Comparison of ENCODE assay signal across 15 mouse cellular contexts in the genomic region with DNA sequence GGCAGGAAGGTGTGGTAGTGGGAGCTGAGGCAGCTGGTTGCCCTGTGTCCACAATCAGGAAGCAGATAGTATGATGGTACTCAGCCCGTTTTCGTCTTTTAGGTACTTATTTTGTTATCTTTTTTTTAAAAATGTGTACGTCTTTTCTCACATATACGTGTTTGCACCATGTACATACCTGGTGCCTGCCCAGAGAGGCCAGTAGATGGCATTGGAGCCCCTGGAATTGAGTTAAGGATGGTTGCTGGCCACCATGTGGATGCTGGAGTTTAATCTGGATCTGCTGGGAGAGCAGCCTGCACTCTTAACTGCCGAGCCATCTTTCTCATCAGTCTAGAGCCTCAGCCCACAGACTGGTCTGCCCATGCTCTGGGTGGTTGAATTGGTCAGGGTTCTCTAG. TPM values are rescaled to one million over a fixed set of nuclear protein-coding genes. Genes with fewer than 3 reads are reported as not detected.
DNase-seq lines count a peak whose midpoint lies in the region; ATAC-seq and TF ChIP-seq lines count a peak whose summit lies in the region.
"Had no signal": no experiment of that assay in that cellular context is flagged by ENCODE, and none has a peak within 500 bp of the region (broad histone marks: within the 10 kb centered on the region; RNA-seq: fewer than 3 reads in every experiment).

No protein-coding gene starts in this region.

- ATAC-seq in intestine, postnatal 0 days, result no peak
- ATAC-seq in intestine, embryonic 15.5 days, result no peak
- ATAC-seq: forebrain, embryonic 14.5 days; inflammation-experienced regulatory T-cells, adult 6 months; Patski had no signal

- H3K36me3 ChIP-seq in intestine, postnatal 0 days (ENCODE audit: control insufficient read depth, insufficient read depth), result no peaks in the 10 kb centered on the region
- no peaks in the 10 kb centered on the region for H3K36me3 ChIP-seq in intestine, embryonic 15.5 days
- H3K36me3 ChIP-seq in ES-Bruce4 (ENCODE audit: control insufficient read depth, insufficient read depth, low read length, poor library complexity, severe bottlenecking), result no peaks in the 10 kb centered on the region
- H3K36me3 ChIP-seq: midbrain, embryonic 10.5 days; neural tube, embryonic 13.5 days had no signal

- H3K4me3 ChIP-seq in intestine, postnatal 0 days (ENCODE audit: low read depth, low read length), result no peak overlapping the region
- no peak overlapping the region for H3K4me3 ChIP-seq in intestine, embryonic 15.5 days (replicated peaks)
- no peak overlapping the region for H3K4me3 ChIP-seq in lung, adult 2 months (replicated peaks; ENCODE audit: extremely low read depth, low read depth, low read length)
- H3K4me3 ChIP-seq in ES-Bruce4 (ENCODE audit: low read depth, low read length), result no peak overlapping the region
- H3K4me3 ChIP-seq: midbrain, embryonic 10.5 days; neural tube, embryonic 13.5 days had no signal

- H3K27me3 ChIP-seq in intestine, postnatal 0 days (replicated peaks; ENCODE audit: control insufficient read depth, insufficient read depth, low read length), result 0 out of 2 replicates have a peak, but pooled peaks cover 3% of the 10 kb centered on the region
- H3K27me3 ChIP-seq in intestine, embryonic 15.5 days (replicated peaks), result no peaks in the 10 kb centered on the region; the same call in 1 of the 2 replicates
- H3K27me3 ChIP-seq in ES-Bruce4 (ENCODE audit: control insufficient read depth, insufficient read depth, low read length, poor library complexity, severe bottlenecking), result no peaks in the 10 kb centered on the region
- H3K27me3 ChIP-seq: neural tube, embryonic 13.5 days; Patski had no signal

- no peak overlapping the region for H3K9ac ChIP-seq in intestine, postnatal 0 days (ENCODE audit: low read depth, low read length)
- no peak overlapping the region for H3K9ac ChIP-seq in intestine, embryonic 15.5 days
- H3K9ac ChIP-seq in ES-Bruce4 (ENCODE audit: low read depth, poor library complexity, severe bottlenecking), result no peak overlapping the region
- H3K9ac ChIP-seq: neural tube, embryonic 13.5 days had no signal

- H3K9me3 ChIP-seq in intestine, postnatal 0 days (ENCODE audit: control insufficient read depth), result no peaks in the 10 kb centered on the region
- no peaks in the 10 kb centered on the region for H3K9me3 ChIP-seq in intestine, embryonic 15.5 days
- no peaks in the 10 kb centered on the region for H3K9me3 ChIP-seq in ES-Bruce4 (replicated peaks; ENCODE audit: control insufficient read depth, insufficient read depth, low read length, poor library complexity, severe bottlenecking)
- H3K9me3 ChIP-seq: midbrain, embryonic 10.5 days; neural tube, embryonic 13.5 days had no signal

- H3K4me2 ChIP-seq in intestine, postnatal 0 days (replicated peaks; ENCODE audit: low read depth), result no peak overlapping the region
- H3K4me2 ChIP-seq in intestine, embryonic 15.5 days (replicated peaks), result no peak overlapping the region
- H3K4me2 ChIP-seq: neural tube, embryonic 13.5 days had no signal

- DNase-seq in lung, adult 2 months, result no peak
- no peak for DNase-seq in lung, adult 18-20 months
- no peak for DNase-seq in brain, embryonic 14.5 days (ENCODE audit: low read depth)
- no peak for DNase-seq in ovary, postnatal 10 days (ENCODE audit: low spot score)
- DNase-seq: cerebellum, adult 9-11 months; thymus, postnatal 25 days had no signal

- TF ChIP-seq CTCF in intestine, postnatal 0 days (IDR thresholded peaks at IDR 0.05; ENCODE audit: low read depth), result peak; percentile 44
- TF ChIP-seq CTCF in lung, adult 2 months (IDR thresholded peaks at IDR 0.05; ENCODE audit: insufficient read depth, low read length), result peak; percentile 16; the same call in 1 of the 2 replicates
- peak; percentile 41 for TF ChIP-seq CTCF in ES-Bruce4 (IDR thresholded peaks at IDR 0.05; ENCODE audit: low read depth, low read length)
- peak; percentile 4; the same call in 1 of the 2 replicates for TF ChIP-seq CTCF in brain, embryonic 14.5 days (IDR thresholded peaks at IDR 0.05; ENCODE audit: borderline replicate concordance, extremely low read depth, insufficient read depth, insufficient read length)

- no peaks in the 10 kb centered on the region for H3K4me1 ChIP-seq in intestine, postnatal 0 days (replicated peaks; ENCODE audit: control insufficient read depth, insufficient read depth, low read length)
- 0 out of 2 replicates have a peak, but pooled peaks cover 2% of the 10 kb centered on the region for H3K4me1 ChIP-seq in intestine, embryonic 15.5 days (replicated peaks)
- 0 out of 2 replicates have a peak, but pooled peaks cover 2% of the 10 kb centered on the region for H3K4me1 ChIP-seq in lung, adult 2 months (ENCODE audit: control insufficient read depth, insufficient read depth, low read length)
- no peaks in the 10 kb centered on the region for H3K4me1 ChIP-seq in ES-Bruce4 (ENCODE audit: control insufficient read depth, insufficient read depth, low read length)

- no peak for TF ChIP-seq EP300 in ES-Bruce4 (IDR thresholded peaks at IDR 0.05; ENCODE audit: insufficient read depth, low read depth, low read length)

- WGBS in intestine, postnatal 0 days, result 74% methylated on average over 5 of the region's 5 CpGs
- 79% methylated on average over 5 of the region's 5 CpGs for WGBS in intestine, embryonic 15.5 days
- WGBS in lung, adult 2 months, result 64% methylated on average over 5 of the region's 5 CpGs

- no peak overlapping the region for H3K27ac ChIP-seq in intestine, postnatal 0 days (ENCODE audit: low read depth, low read length)
- no peak overlapping the region for H3K27ac ChIP-seq in intestine, embryonic 15.5 days
- H3K27ac ChIP-seq in ES-Bruce4 (ENCODE audit: insufficient read depth, low read length), result no peak overlapping the region
- H3K27ac ChIP-seq: midbrain, embryonic 10.5 days; neural tube, embryonic 13.5 days had no signal

- no peak for TF ChIP-seq POLR2A in lung, adult 2 months (IDR thresholded peaks at IDR 0.05; ENCODE audit: borderline replicate concordance, extremely low read depth, low read depth, low read length)
- no peak for TF ChIP-seq POLR2A in ES-Bruce4 (IDR thresholded peaks at IDR 0.05; ENCODE audit: insufficient read depth, low read length)
- TF ChIP-seq POLR2A in brain, embryonic 14.5 days (IDR thresholded peaks at IDR 0.05; ENCODE audit: borderline replicate concordance, extremely low read depth, insufficient read depth, insufficient read length, poor library complexity, severe bottlenecking), result no peak

RNA-seq across cellular contexts. Expression of gene Dok7, which starts 6.0 kb away (rescaled TPM):
- 0.33 and 0.50 TPM in 2 replicates for polyA plus RNA-seq in intestine, postnatal 0 days (2015; fragmentation: Nextera tagmentation; extraction: Ambion mirVana)
- 1.3 TPM in 2 replicates for polyA plus RNA-seq in intestine, embryonic 15.5 days (2015; fragmentation: Nextera tagmentation; extraction: Ambion mirVana)
- 1.9 and 2.3 TPM in 2 replicates for polyA plus RNA-seq in lung, adult 2 months (2012; rRNA removed)
- polyA plus RNA-seq in ES-Bruce4 (2011; ENCODE audit: insufficient read depth, insufficient read length, low read depth, missing spikeins), result 0.26 TPM in 1 of 2 replicates, not detected in the other
- 9.2 and 10.2 TPM in 2 replicates for polyA plus RNA-seq in brain, embryonic 14.5 days (2012; rRNA removed)
- polyA plus RNA-seq: hindbrain, embryonic 11.5 days had no signal

RNA-seq across cellular contexts. Expression of gene Hgfac, which starts 9.2 kb away (rescaled TPM):
- polyA plus RNA-seq in intestine, postnatal 0 days (2015; fragmentation: Nextera tagmentation; extraction: Ambion mirVana), result 8.2 and 10.5 TPM in 2 replicates
- 4.9 and 11.8 TPM in 2 replicates for polyA plus RNA-seq in intestine, embryonic 15.5 days (2015; fragmentation: Nextera tagmentation; extraction: Ambion mirVana)
- polyA plus RNA-seq in lung, adult 2 months (2012; rRNA removed), result 12.9 and 19.5 TPM in 2 replicates
- 1.1 TPM in 1 of 2 replicates, not detected in the other for polyA plus RNA-seq in ES-Bruce4 (2011; ENCODE audit: insufficient read depth, insufficient read length, low read depth, missing spikeins)
- 2.8 and 3.5 TPM in 2 replicates for polyA plus RNA-seq in brain, embryonic 14.5 days (2012; rRNA removed)
- polyA plus RNA-seq: forebrain, embryonic 14.5 days had no signal

RNA-seq across cellular contexts. Expression of gene Lrpap1, which starts 55.0 kb away (rescaled TPM):
- 47.7 and 50.6 TPM in 2 replicates for polyA plus RNA-seq in intestine, postnatal 0 days (2015; fragmentation: Nextera tagmentation; extraction: Ambion mirVana)
- 90.3 and 94.7 TPM in 2 replicates for polyA plus RNA-seq in intestine, embryonic 15.5 days (2015; fragmentation: Nextera tagmentation; extraction: Ambion mirVana)
- polyA plus RNA-seq in lung, adult 2 months (2012; rRNA removed), result 41.6 and 59.7 TPM in 2 replicates
- 115 and 127 TPM in 2 replicates for polyA plus RNA-seq in ES-Bruce4 (2011; ENCODE audit: insufficient read depth, insufficient read length, low read depth, missing spikeins)
- 46.7 and 59.3 TPM in 2 replicates for polyA plus RNA-seq in brain, embryonic 14.5 days (2012; rRNA removed)
